Mouse (Mus musculus) CH12.LX (cell line): ENCODE data around the gene Kcnh6. TPM values are rescaled to one million over a fixed set of nuclear protein-coding genes. Genes with fewer than 3 reads are reported as not detected.

Experiments
- DNase-seq: peaks from one replicate; pipeline ENCODE4 v3.0.0-alpha.2; 2013; ENCODE audit errors: extremely low read depth
- H3K27ac ChIP-seq: 2 replicates; pipeline ENCODE4 v1.5.1; 2012; ENCODE audit warnings: low read depth, mild to moderate bottlenecking, control low read depth, moderate library complexity; ENCODE audit not compliant: insufficient read depth
- H3K27me3 ChIP-seq: replicated peaks from 2 replicates; pipeline ENCODE3; 2012; ENCODE audit warnings: inconsistent platforms
- H3K36me3 ChIP-seq, 2 experiments: replicated peaks in 1 of 2; 2 replicates each; pipeline versions ENCODE3 to v1.6.1; 2012; ENCODE audit warnings: inconsistent platforms in 1 of 2, low read length in 1 of 2, mild to moderate bottlenecking in 1 of 2, mixed read lengths in 1 of 2, moderate library complexity in 1 of 2; ENCODE audit not compliant: control insufficient read depth in 1 of 2, insufficient read depth in 1 of 2
- H3K4me1 ChIP-seq, 2 experiments: 2 replicates each; pipeline ENCODE4 v1.6.1; 2012; ENCODE audit warnings: inconsistent platforms in 1 of 2, moderate library complexity in 1 of 2; ENCODE audit not compliant: insufficient read depth in 2 of 2, control insufficient read depth in 1 of 2
- H3K4me2 ChIP-seq: 2 replicates; pipeline ENCODE4 v1.6.1; 2012; ENCODE audit warnings: low read depth, mild to moderate bottlenecking, control low read depth; ENCODE audit not compliant: poor library complexity, insufficient read depth, severe bottlenecking
- H3K4me3 ChIP-seq, 3 experiments: fragments of 150-350 bp in 1 of 3; sonication (generic) in 1 of 3; replicated peaks in 1 of 3; 2 replicates each; pipeline versions ENCODE3 to v1.5.1; 2011 to 2012; ENCODE audit warnings: low read depth in 2 of 3, low read length in 2 of 3, mild to moderate bottlenecking in 2 of 3, moderate library complexity in 2 of 3, control low read depth in 1 of 3, improper control_type of control experiment in 1 of 3, inconsistent platforms in 1 of 3, mixed read lengths in 1 of 3; ENCODE audit not compliant: poor library complexity in 1 of 3
- H3K79me2 ChIP-seq: replicated peaks from 2 replicates; pipeline ENCODE4 v1.6.1; 2012; ENCODE audit warnings: mild to moderate bottlenecking, moderate library complexity; ENCODE audit not compliant: control insufficient read depth, poor library complexity, insufficient read depth, severe bottlenecking; ENCODE audit errors: extremely low read depth
- H3K9ac ChIP-seq: 2 replicates; pipeline ENCODE4 v1.6.1; 2012; ENCODE audit warnings: low read depth, mild to moderate bottlenecking, control low read depth, moderate library complexity; ENCODE audit not compliant: insufficient read depth
- H3K9me3 ChIP-seq: replicated peaks from 2 replicates; pipeline ENCODE3; 2012; ENCODE audit warnings: low read length, inconsistent platforms, mixed read lengths
- CHD1 ChIP-seq: IDR thresholded peaks from 2 replicates; pipeline ENCODE4 v1.6.1; 2012; ENCODE audit warnings: low read depth, low read length, improper control_type of control experiment, inconsistent platforms
- CHD2 ChIP-seq: IDR thresholded peaks from 2 replicates; pipeline ENCODE4 v1.6.1; 2011; ENCODE audit warnings: low read length, improper control_type of control experiment
- CTCF ChIP-seq, 2 experiments: IDR thresholded peaks in 1 of 2; conservative IDR thresholded peaks in 1 of 2; 2 replicates each; pipeline ENCODE4 v1.5.1; 2011 to 2012; ENCODE audit warnings: low read depth in 2 of 2, low read length in 2 of 2, improper control_type of control experiment in 1 of 2, inconsistent platforms in 1 of 2, mild to moderate bottlenecking in 1 of 2, moderate library complexity in 1 of 2
- E2F4 ChIP-seq: IDR thresholded peaks from 2 replicates; pipeline ENCODE4 v1.6.1; 2011; ENCODE audit warnings: low read depth, low read length, improper control_type of control experiment; ENCODE audit not compliant: insufficient replicate concordance
- ELF1 ChIP-seq: IDR thresholded peaks from 2 replicates; pipeline ENCODE4 v1.6.1; 2014; ENCODE audit warnings: low read depth, mild to moderate bottlenecking, inconsistent platforms, low read length, improper control_type of control experiment
- EP300 ChIP-seq: IDR thresholded peaks from 2 replicates; pipeline ENCODE4 v1.6.1; 2011; ENCODE audit warnings: low read length, improper control_type of control experiment
- IRF4 ChIP-seq: IDR thresholded peaks from 2 replicates; pipeline ENCODE4 v1.6.1; 2014; ENCODE audit warnings: low read depth, mild to moderate bottlenecking, inconsistent platforms, low read length, improper control_type of control experiment
- JUN ChIP-seq: IDR thresholded peaks from 2 replicates; pipeline ENCODE4 v1.6.1; 2011; ENCODE audit warnings: low read depth, mild to moderate bottlenecking, low read length, improper control_type of control experiment, moderate library complexity; ENCODE audit not compliant: insufficient read depth
- MAFK ChIP-seq: IDR thresholded peaks from 2 replicates; pipeline ENCODE4 v1.6.1; 2011; ENCODE audit warnings: low read length, improper control_type of control experiment; ENCODE audit not compliant: insufficient replicate concordance
- MAZ ChIP-seq: IDR thresholded peaks from 2 replicates; pipeline ENCODE4 v1.6.1; 2012; ENCODE audit warnings: low read depth, mild to moderate bottlenecking, inconsistent platforms, low read length, improper control_type of control experiment, moderate library complexity
- MEF2A ChIP-seq: IDR thresholded peaks from 2 replicates; pipeline ENCODE4 v1.6.1; 2014; ENCODE audit warnings: low read depth, mild to moderate bottlenecking, inconsistent platforms, low read length, improper control_type of control experiment, borderline replicate concordance
- NELFE ChIP-seq: IDR thresholded peaks from 2 replicates; pipeline ENCODE4 v1.6.1; 2011; ENCODE audit warnings: low read depth, low read length, improper control_type of control experiment
- PAX5 ChIP-seq: IDR thresholded peaks from 2 replicates; pipeline ENCODE4 v1.6.1; 2012; ENCODE audit warnings: low read length, inconsistent platforms, mixed read lengths
- POLR2A ChIP-seq: IDR thresholded peaks from 2 replicates; pipeline ENCODE4 v1.6.1; 2011; ENCODE audit warnings: low read depth, mild to moderate bottlenecking, improper control_type of control experiment, low read length
- RAD21 ChIP-seq: IDR thresholded peaks from 2 replicates; pipeline ENCODE4 v1.6.1; 2011; ENCODE audit warnings: low read depth, mild to moderate bottlenecking, low read length, improper control_type of control experiment, moderate library complexity
- SMC3 ChIP-seq: IDR thresholded peaks from 2 replicates; pipeline ENCODE4 v1.6.1; 2011; ENCODE audit warnings: low read depth, low read length, improper control_type of control experiment
- TBP ChIP-seq: conservative IDR thresholded peaks from 2 replicates; pipeline ENCODE4 v1.6.1; 2011; ENCODE audit warnings: low read depth, low read length, improper control_type of control experiment
- UBTF ChIP-seq: IDR thresholded peaks from 2 replicates; pipeline ENCODE4 v1.6.1; 2012; ENCODE audit warnings: low read depth, mild to moderate bottlenecking, inconsistent platforms, low read length, improper control_type of control experiment, moderate library complexity
- USF2 ChIP-seq: conservative IDR thresholded peaks from 2 replicates; pipeline ENCODE4 v1.6.1; 2011; ENCODE audit warnings: low read depth, low read length, improper control_type of control experiment
- ZC3H11A ChIP-seq: IDR thresholded peaks from 2 replicates; pipeline ENCODE4 v1.6.1; 2012; ENCODE audit warnings: low read depth, mild to moderate bottlenecking, inconsistent platforms, low read length, improper control_type of control experiment
- dilution Hi-C: fragments of 300-500 bp; cut with MboI; formaldehyde crosslinking; loops from 2 replicates; pipeline ENCODE4 v1.14.3; 2020; ENCODE audit warnings: low sequenced_read_pairs; ENCODE audit not compliant: extremely low pct_unique_long_range_greater_than_20kb, extremely low pct_ligation_motif_present
- in situ Hi-C: fragments of 300-500 bp; cut with MboI; formaldehyde crosslinking; loops from 3 replicates; pipeline ENCODE4 v1.14.3; 2019; ENCODE audit warnings: low sequenced_read_pairs, low pct_ligation_motif_present, low pct_unique_long_range_greater_than_20kb, mixed read lengths
- polyA plus RNA-seq: library from polyadenylated mRNA; unstranded; fragments of >175 nt; gene quantifications from 2 replicates; pipeline ENCODE4 v1.2.1, GENCODE M21; 2012; ENCODE audit warnings: low read depth; ENCODE audit not compliant: insufficient read length
- total RNA-seq, 2 experiments: library from RNA; depleted of rRNA; stranded (reverse); fragments of 300-350 nt in 1 of 2; fragments of >200 nt in 1 of 2; gene quantifications; 2 replicates each; pipeline ENCODE4 v1.2.3; 2012 to 2014

Kcnh6 gene
- total and polyA plus RNA-seq, 3 experiments, result 0.19 to 0.25 TPM; not detected in 1

DNA sequence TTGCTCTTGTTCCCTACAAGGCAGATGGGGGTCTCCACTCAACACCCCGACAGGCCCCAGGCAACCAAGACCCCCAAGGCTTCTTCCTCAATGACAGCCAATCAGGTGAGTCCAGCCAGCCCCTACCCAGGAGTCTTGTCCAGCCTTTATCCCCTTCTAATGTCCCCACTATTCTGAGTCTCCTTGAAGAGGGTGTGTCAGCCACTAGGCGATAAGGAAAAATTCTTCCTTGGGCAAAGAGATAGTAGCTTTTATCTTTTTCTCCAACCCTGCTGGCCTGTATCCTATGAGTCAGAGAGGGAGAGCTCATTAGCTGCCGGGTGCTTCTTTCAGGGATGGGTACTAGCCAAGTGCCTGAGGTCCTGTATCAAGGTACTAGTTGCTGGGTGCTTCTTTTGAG lies 17.9 kb downstream of the Kcnh6 start:
- Histone ChIP-seq H3K9me3 (no peaks in the 10 kb centered on the region), H3K4me1 (no peaks in the 10 kb centered on the region), H3K4me2 (no peak overlapping the region), H3K27me3 (peaks cover 56% of the 10 kb centered on the region), H3K36me3 (peaks cover 8 to 9% of the 10 kb centered on the region in 2 experiments), H3K79me2 (no peaks in the 10 kb centered on the region), H3K4me3 (no peak overlapping the region), H3K27ac (no peak overlapping the region), H3K9ac (no peak overlapping the region)
- no peak for TF ChIP-seq JUN
- no peak for TF ChIP-seq TBP
- TF ChIP-seq CHD1, result no peak
- no peak for TF ChIP-seq CTCF (conservative IDR thresholded peaks at IDR 0.05 in 1 of 2, IDR thresholded peaks at IDR 0.05 in 1 of 2; ENCODE audit: low read depth in 2 of 2, low read length in 2 of 2)
- TF ChIP-seq CHD2, result no peak
- TF ChIP-seq PAX5, result no peak
- no peak for TF ChIP-seq MAFK
- no peak for TF ChIP-seq UBTF
- no peak for TF ChIP-seq E2F4
- dilution Hi-C loops, result no loop called here
- DNase-seq, result no peak
- in situ Hi-C loops, result no loop called here

DNA sequence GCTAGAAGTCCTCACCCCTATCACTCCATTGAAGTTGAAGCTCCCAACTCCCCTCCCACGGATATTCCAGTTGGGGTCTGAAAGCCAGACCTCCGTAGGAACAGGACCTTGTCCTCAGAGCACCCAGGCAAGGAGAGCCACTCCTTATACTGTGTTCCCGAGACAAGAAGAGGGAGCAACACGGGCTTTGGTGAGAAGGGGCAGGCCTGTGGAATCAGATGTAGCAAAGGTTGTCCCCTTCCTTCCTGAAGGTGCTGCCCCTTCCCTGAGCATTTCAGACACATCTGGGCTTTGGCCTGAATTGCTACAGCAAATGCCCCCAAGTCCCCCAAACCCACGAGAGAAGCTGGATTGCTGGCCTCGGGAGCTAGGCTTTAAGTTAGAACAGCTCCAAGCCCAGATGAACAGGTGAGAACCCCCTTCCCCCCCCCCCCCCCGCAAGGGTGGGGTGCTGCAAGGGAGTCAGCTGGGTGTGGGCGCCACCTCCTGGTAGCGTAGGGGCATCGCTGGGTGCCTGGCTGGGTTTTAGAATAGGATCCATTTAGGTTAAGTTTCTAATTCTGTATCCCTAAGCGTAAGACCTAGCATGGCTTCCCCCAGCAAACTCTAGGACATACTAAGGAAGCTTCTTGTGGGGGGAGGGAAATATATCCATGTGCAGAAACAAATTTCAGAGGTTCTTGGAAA lies 18.7 kb downstream of the Kcnh6 start:
- peak; percentile 41; the same call in 1 of the 2 replicates for TF ChIP-seq NELFE
- TF ChIP-seq CTCF (conservative IDR thresholded peaks at IDR 0.05 in 1 of 2, IDR thresholded peaks at IDR 0.05 in 1 of 2; ENCODE audit: low read depth in 2 of 2, low read length in 2 of 2), result peak; percentile 58 to 91
- no peak for TF ChIP-seq CHD2
- peak; percentile 98 for TF ChIP-seq MAZ
- 0 out of 2 replicates have a peak, but pooled peaks have one; percentile 41 for TF ChIP-seq IRF4
- TF ChIP-seq EP300, result no peak
- no peak for TF ChIP-seq MAFK
- TF ChIP-seq SMC3, result peak; percentile 84
- TF ChIP-seq RAD21, result peak; percentile 70
- TF ChIP-seq USF2, result no peak
- no peak for TF ChIP-seq CHD1
- no peak for TF ChIP-seq POLR2A
- no peak for TF ChIP-seq ELF1
- TF ChIP-seq MEF2A, result peak; percentile 47; the same call in 1 of the 2 replicates
- TF ChIP-seq ZC3H11A, result peak; percentile 34
- TF ChIP-seq, all 38 proteins: peak for 8
- H3K9ac ChIP-seq, result no peak overlapping the region
- no peaks in the 10 kb centered on the region for H3K4me1 ChIP-seq
- no peaks in the 10 kb centered on the region for H3K9me3 ChIP-seq
- peaks cover 48% of the 10 kb centered on the region for H3K27me3 ChIP-seq
- peaks cover 8 to 9% of the 10 kb centered on the region in 2 experiments for H3K36me3 ChIP-seq
- H3K79me2 ChIP-seq, result no peaks in the 10 kb centered on the region
- H3K27ac ChIP-seq, result no peak overlapping the region
- H3K4me2 ChIP-seq, result no peak overlapping the region
- peak; percentile 49 for DNase-seq
- dilution Hi-C loops, result no loop called here
- no peak overlapping the region for H3K4me3 ChIP-seq
- in situ Hi-C loops, result no loop called here
